In genomic region chr1:153191943-153192329, GRCm38 (mm10) we compare ENCODE assay signal across 7 mouse cellular contexts. TPM values are rescaled to one million over a fixed set of nuclear protein-coding genes. Genes with fewer than 3 reads are reported as not detected.
DNase-seq lines count a peak whose midpoint lies in the region; ATAC-seq lines count a peak whose summit lies in the region.

No protein-coding gene starts in this region.

- peak overlapping the region; percentile 14; the same call in 1 of the 2 replicates for H3K4me2 ChIP-seq in forebrain, embryonic 13.5 days
- no peak overlapping the region for H3K4me2 ChIP-seq in hindbrain, embryonic 12.5 days (replicated peaks)
- H3K4me2 ChIP-seq in neural tube, embryonic 15.5 days = peak overlapping the region; percentile 11; the same call in 1 of the 2 replicates
- H3K4me2 ChIP-seq in liver, embryonic 12.5 days = no peak overlapping the region

- H3K27me3 ChIP-seq in forebrain, embryonic 13.5 days = peaks cover 16% of the 10 kb centered on the region
- peaks cover 9% of the 10 kb centered on the region for H3K27me3 ChIP-seq in hindbrain, embryonic 12.5 days
- peaks cover 10% of the 10 kb centered on the region for H3K27me3 ChIP-seq in neural tube, embryonic 15.5 days (replicated peaks)
- peaks cover 27% of the 10 kb centered on the region for H3K27me3 ChIP-seq in liver, embryonic 12.5 days (replicated peaks)

- H3K4me1 ChIP-seq in forebrain, embryonic 13.5 days = peaks cover 18% of the 10 kb centered on the region
- H3K4me1 ChIP-seq in hindbrain, embryonic 12.5 days = peaks cover 11% of the 10 kb centered on the region
- peaks cover 15% of the 10 kb centered on the region for H3K4me1 ChIP-seq in neural tube, embryonic 15.5 days
- no peaks in the 10 kb centered on the region for H3K4me1 ChIP-seq in liver, embryonic 12.5 days

- H3K27ac ChIP-seq in forebrain, embryonic 13.5 days = peak overlapping the region; percentile 63
- H3K27ac ChIP-seq in hindbrain, embryonic 12.5 days = peak overlapping the region; percentile 60
- H3K27ac ChIP-seq in neural tube, embryonic 15.5 days (replicated peaks) = peak overlapping the region; percentile 23; the same call in 1 of the 2 replicates
- no peak overlapping the region for H3K27ac ChIP-seq in liver, embryonic 12.5 days

- no peaks in the 10 kb centered on the region for H3K36me3 ChIP-seq in forebrain, embryonic 13.5 days (ENCODE audit: poor library complexity, severe bottlenecking)
- no peaks in the 10 kb centered on the region for H3K36me3 ChIP-seq in hindbrain, embryonic 12.5 days
- H3K36me3 ChIP-seq in neural tube, embryonic 15.5 days = no peaks in the 10 kb centered on the region
- no peaks in the 10 kb centered on the region for H3K36me3 ChIP-seq in liver, embryonic 12.5 days

- no peak overlapping the region for H3K4me3 ChIP-seq in forebrain, embryonic 13.5 days
- H3K4me3 ChIP-seq in hindbrain, embryonic 12.5 days = no peak overlapping the region
- H3K4me3 ChIP-seq in neural tube, embryonic 15.5 days (replicated peaks) = no peak overlapping the region
- H3K4me3 ChIP-seq in liver, embryonic 12.5 days = no peak overlapping the region

- H3K9ac ChIP-seq in forebrain, embryonic 13.5 days = no peak overlapping the region
- H3K9ac ChIP-seq in hindbrain, embryonic 12.5 days = no peak overlapping the region
- H3K9ac ChIP-seq in neural tube, embryonic 15.5 days (replicated peaks) = no peak overlapping the region
- no peak overlapping the region for H3K9ac ChIP-seq in liver, embryonic 12.5 days

- peak; percentile 49 for DNase-seq in right cerebral cortex, adult 18-20 months
- DNase-seq in right cerebral cortex, postnatal 36 days (ENCODE audit: low spot score in 2 of 2) = no peak
- DNase-seq in layer of hippocampus, postnatal 14 days (ENCODE audit: low spot score in 2 of 2) = peak; percentile 26 to 71

- ATAC-seq in forebrain, embryonic 13.5 days = peak; percentile 84
- ATAC-seq in hindbrain, embryonic 12.5 days (ENCODE audit: low FRiP score) = peak; percentile 86
- peak; percentile 61; the same call in 1 of the 2 replicates for ATAC-seq in neural tube, embryonic 15.5 days (ENCODE audit: low FRiP score)
- ATAC-seq in liver, embryonic 12.5 days = no peak

- WGBS in forebrain, embryonic 13.5 days = 7% methylated on average over 5 of the region's 5 CpGs
- 17% methylated on average over 5 of the region's 5 CpGs for WGBS in hindbrain, embryonic 12.5 days
- WGBS in neural tube, embryonic 15.5 days = 12% methylated on average over 5 of the region's 5 CpGs
- 47% methylated on average over 4 of the region's 5 CpGs for WGBS in liver, embryonic 12.5 days (ENCODE audit: insufficient replicate concordance)

- H3K9me3 ChIP-seq in forebrain, embryonic 13.5 days (replicated peaks) = no peaks in the 10 kb centered on the region
- no peaks in the 10 kb centered on the region for H3K9me3 ChIP-seq in hindbrain, embryonic 12.5 days (replicated peaks)
- H3K9me3 ChIP-seq in neural tube, embryonic 15.5 days (replicated peaks) = no peaks in the 10 kb centered on the region
- no peaks in the 10 kb centered on the region for H3K9me3 ChIP-seq in liver, embryonic 12.5 days (replicated peaks)

RNA-seq across cellular contexts. Expression of gene Lamc2, which starts 5.7 kb away (rescaled TPM):
- polyA plus RNA-seq in forebrain, embryonic 13.5 days (2015; fragmentation: Nextera tagmentation; extraction: Ambion mirVana) = 0.14 and 0.67 TPM in 2 replicates
- polyA plus RNA-seq in hindbrain, embryonic 12.5 days (2016; fragmentation: Nextera tagmentation; extraction: Ambion mirVana) = 1.6 and 2.1 TPM in 2 replicates
- total RNA-seq in layer of hippocampus, postnatal 14 days (2021) = 1 to 10 TPM; 1.4 to 2.0 TPM
- 1.6 and 3.9 TPM in 2 replicates for polyA plus RNA-seq in neural tube, embryonic 15.5 days (2015; fragmentation: Nextera tagmentation; extraction: Ambion mirVana)
- polyA plus RNA-seq in liver, embryonic 12.5 days (2016; fragmentation: Nextera tagmentation; extraction: Ambion mirVana) = 0.13 and 0.43 TPM in 2 replicates

Comparison
In these comparisons a context has a peak if more than half of its experiments do, and no peak if none do; other contexts are left out.
1. DNase-seq: peak in right cerebral cortex, adult 18-20 months (single experiment) and layer of hippocampus, postnatal 14 days (2 of 2); none in right cerebral cortex, postnatal 36 days (0 of 2).
2. H3K4me2 ChIP-seq: peak in forebrain, embryonic 13.5 days (single experiment) and neural tube, embryonic 15.5 days (single experiment); none in hindbrain, embryonic 12.5 days (single experiment) and liver, embryonic 12.5 days (single experiment).